Mouse (Mus musculus): ENCODE results near the gene Pde3b. TPM values are rescaled to one million over a fixed set of nuclear protein-coding genes. Genes with fewer than 3 reads are reported as not detected.
A peak's percentile ranks its signal among the peaks of the same experiment; 100 is the strongest.

Pde3b gene
- total RNA-seq (2012; rRNA removed) (24.1 and 26.0 TPM in 2 replicates), total RNA-seq (2014; rRNA removed) (40.0 and 40.8 TPM in 2 replicates), polyA plus RNA-seq (2012; ENCODE audit: insufficient read length, low read depth) (14.1 and 17.9 TPM in 2 replicates)

GRCm38 (mm10) chr7:114414421-114415335 is at the start of gene Pde3b:
TSS of gene Pde3b (plus strand) at chr7:114415281.
- peaks cover 0 to 9% of the 10 kb centered on the region in 2 experiments; a peak in 2 of 4 replicates for H3K4me1 ChIP-seq (ENCODE audit: control insufficient read depth in 1 of 2, insufficient read depth in 2 of 2)
- peaks cover 3% of the 10 kb centered on the region for H3K27me3 ChIP-seq (replicated peaks)
- dilution Hi-C loops (cut with MboI; ENCODE audit: extremely low pct_ligation_motif_present, extremely low pct_unique_long_range_greater_than_20kb, low sequenced_read_pairs): no loop called here
- peak within 1 kb of the TSS; percentile 81 for H3K27ac ChIP-seq (ENCODE audit: insufficient read depth, low read depth)
- TF ChIP-seq TCF12 (IDR thresholded peaks at IDR 0.05; ENCODE audit: low read depth, low read length): peak; percentile 28; the same call in 1 of the 2 replicates
- TF ChIP-seq CHD1 (IDR thresholded peaks at IDR 0.05; ENCODE audit: low read depth, low read length): no peak
- no peak for TF ChIP-seq MAFK (IDR thresholded peaks at IDR 0.05; ENCODE audit: insufficient replicate concordance, low read length)
- TF ChIP-seq RCOR1 (conservative IDR thresholded peaks at IDR 0.05; ENCODE audit: low read depth, low read length): no peak
- TF ChIP-seq NRF1 (IDR thresholded peaks at IDR 0.05; ENCODE audit: low read depth, low read length): no peak
- no peak for TF ChIP-seq GABPA (IDR thresholded peaks at IDR 0.05; ENCODE audit: insufficient replicate concordance, low read depth, low read length)
- no peak for TF ChIP-seq TBP (conservative IDR thresholded peaks at IDR 0.05; ENCODE audit: low read depth, low read length)
- TF ChIP-seq POLR2AphosphoS2 (IDR thresholded peaks at IDR 0.05; ENCODE audit: low read depth, low read length): no peak
- no peak for TF ChIP-seq HCFC1 (IDR thresholded peaks at IDR 0.05; ENCODE audit: low read depth, low read length)
- no peak for TF ChIP-seq EP300 (IDR thresholded peaks at IDR 0.05; ENCODE audit: low read length)
- no peak for TF ChIP-seq UBTF (IDR thresholded peaks at IDR 0.05; ENCODE audit: low read depth, low read length)
- no peak for TF ChIP-seq CHD2 (IDR thresholded peaks at IDR 0.05; ENCODE audit: low read length)
- no peak for TF ChIP-seq ZKSCAN1 (IDR thresholded peaks at IDR 0.05; ENCODE audit: borderline replicate concordance, low read depth, low read length)
- no peak for TF ChIP-seq CTCF (conservative IDR thresholded peaks at IDR 0.05 in 1 of 2, IDR thresholded peaks at IDR 0.05 in 1 of 2; ENCODE audit: low read depth in 2 of 2, low read length in 2 of 2)
- no peak for TF ChIP-seq ZNF384 (IDR thresholded peaks at IDR 0.05; ENCODE audit: low read depth, low read length)
- no peak for TF ChIP-seq MAZ (IDR thresholded peaks at IDR 0.05; ENCODE audit: low read depth, low read length)
- no peak for TF ChIP-seq USF1 (IDR thresholded peaks at IDR 0.05; ENCODE audit: low read depth, low read length)
- no peak for TF ChIP-seq IRF4 (IDR thresholded peaks at IDR 0.05; ENCODE audit: low read depth, low read length)
- TF ChIP-seq ZC3H11A (IDR thresholded peaks at IDR 0.05; ENCODE audit: low read depth, low read length): no peak
- TF ChIP-seq MXI1 (IDR thresholded peaks at IDR 0.05; ENCODE audit: low read depth, low read length): 0 out of 2 replicates have a peak, but pooled peaks have one; percentile 27
- TF ChIP-seq BHLHE40 (IDR thresholded peaks at IDR 0.05; ENCODE audit: low read depth, low read length): no peak
- no peak for TF ChIP-seq KAT2A (IDR thresholded peaks at IDR 0.05; ENCODE audit: insufficient replicate concordance, low read length)
- no peak for TF ChIP-seq ELF1 (IDR thresholded peaks at IDR 0.05; ENCODE audit: low read depth, low read length)
- no peak for TF ChIP-seq MEF2A (IDR thresholded peaks at IDR 0.05; ENCODE audit: borderline replicate concordance, low read depth, low read length)
- no peak for TF ChIP-seq SIN3A (IDR thresholded peaks at IDR 0.05; ENCODE audit: low read length)
- no peak for TF ChIP-seq JUND (conservative IDR thresholded peaks at IDR 0.05; ENCODE audit: low read depth, low read length)
- TF ChIP-seq MYC (IDR thresholded peaks at IDR 0.05; ENCODE audit: low read depth, low read length): no peak
- peak; percentile 63 for TF ChIP-seq POLR2A (IDR thresholded peaks at IDR 0.05; ENCODE audit: low read depth, low read length)
- no peak for TF ChIP-seq SMC3 (IDR thresholded peaks at IDR 0.05; ENCODE audit: low read depth, low read length)
- no peak for TF ChIP-seq ETS1 (conservative IDR thresholded peaks at IDR 0.05; ENCODE audit: low read depth, low read length)
- TF ChIP-seq MAX (IDR thresholded peaks at IDR 0.05; ENCODE audit: low read length): no peak
- TF ChIP-seq USF2 (conservative IDR thresholded peaks at IDR 0.05; ENCODE audit: low read depth, low read length): no peak
- peak; percentile 41; the same call in 1 of the 2 replicates for TF ChIP-seq NELFE (IDR thresholded peaks at IDR 0.05; ENCODE audit: low read depth, low read length)
- TF ChIP-seq RAD21 (IDR thresholded peaks at IDR 0.05; ENCODE audit: low read depth, low read length): no peak
- TF ChIP-seq JUN (IDR thresholded peaks at IDR 0.05; ENCODE audit: insufficient read depth, low read depth, low read length): no peak
- H3K79me2 ChIP-seq (replicated peaks; ENCODE audit: control insufficient read depth, extremely low read depth, insufficient read depth, poor library complexity, severe bottlenecking): peaks cover 25% of the 10 kb centered on the region
- H3K4me3 ChIP-seq (replicated peaks in 1 of 3; ENCODE audit: low read depth in 2 of 3, low read length in 2 of 3, poor library complexity in 1 of 3): peak within 1 kb of the TSS; percentile 93 to 100 (median 94)
- H3K4me2 ChIP-seq (ENCODE audit: insufficient read depth, low read depth, poor library complexity, severe bottlenecking): peak within 1 kb of the TSS; percentile 89
- H3K36me3 ChIP-seq (replicated peaks in 1 of 2; ENCODE audit: control insufficient read depth in 1 of 2, insufficient read depth in 1 of 2, low read length in 1 of 2): peaks cover 0 to 3% of the 10 kb centered on the region in 2 experiments
- in situ Hi-C loops (cut with MboI; ENCODE audit: low pct_ligation_motif_present, low pct_unique_long_range_greater_than_20kb, low sequenced_read_pairs): loop anchor here (10.0 kb wide), 1 partner anchor 100 kb away; no protein-coding TSS in a partner anchor
- DNase-seq (ENCODE audit: extremely low read depth): peak; percentile 43
- peaks cover 2% of the 10 kb centered on the region for H3K9me3 ChIP-seq (replicated peaks; ENCODE audit: low read length)
- H3K9ac ChIP-seq (ENCODE audit: insufficient read depth, low read depth): peak within 1 kb of the TSS; percentile 84

Measured in CH12.LX (cell line).